Mouse (Mus musculus): ENCODE results near the gene Chtf18.

DNA sequence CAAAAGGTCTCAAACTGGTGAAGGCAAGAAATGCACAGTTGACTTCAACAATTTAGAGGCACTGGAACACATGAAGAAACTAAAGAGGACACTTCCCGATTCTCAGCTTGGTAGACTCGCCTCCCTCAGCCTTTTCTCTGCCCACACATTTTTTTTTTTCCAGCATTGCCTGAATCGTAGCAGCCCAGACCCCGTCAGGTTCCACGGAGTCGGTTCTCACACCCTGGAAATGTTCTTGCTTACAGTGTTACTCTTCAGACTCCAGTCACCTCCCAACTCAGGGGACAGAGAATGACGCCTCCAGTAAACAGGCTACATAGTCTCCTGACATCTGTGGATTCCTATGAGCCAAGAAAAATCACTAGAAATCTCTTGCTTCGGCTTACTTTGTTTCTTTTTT is 32.9 kb upstream of the Chtf18 start:
- no peak for TF ChIP-seq EP300 (IDR thresholded peaks at IDR 0.05; ENCODE audit: insufficient read depth, low read depth, low read length)
- no peak for TF ChIP-seq CTCF (IDR thresholded peaks at IDR 0.05)
- no peak for TF ChIP-seq POLR2A (IDR thresholded peaks at IDR 0.05; ENCODE audit: insufficient read depth, low read depth, low read length)

Data from heart, adult 2 months (tissue).